Mouse (Mus musculus) forebrain, embryonic 12.5 days (tissue): ENCODE data around the gene Ak6. TPM values are rescaled to one million over a fixed set of nuclear protein-coding genes. Genes with fewer than 3 reads are reported as not detected.
A peak's percentile ranks its signal among the peaks of the same experiment; 100 is the strongest.

Experiments used
- ATAC-seq: fragments of 200-750 bp; cut with Nextera tagmentation; 2 replicates; pipeline ENCODE4 v1.8.0; 2017; ENCODE audit warnings: moderate TSS enrichment; ENCODE audit not compliant: low FRiP score
- H3K27ac ChIP-seq: fragments of 300-500 bp; sonication (generic); 2 replicates; pipeline ENCODE4 v1.5.1; 2016; ENCODE audit warnings: mild to moderate bottlenecking
- H3K27me3 ChIP-seq: fragments of 300-500 bp; sonication (generic); 2 replicates; pipeline ENCODE4 v1.6.1; 2016; ENCODE audit warnings: mild to moderate bottlenecking
- H3K36me3 ChIP-seq: fragments of 300-500 bp; sonication (generic); replicated peaks from 2 replicates; pipeline ENCODE4 v1.6.1; 2016; ENCODE audit warnings: mild to moderate bottlenecking
- H3K4me1 ChIP-seq: fragments of 300-500 bp; sonication (generic); 2 replicates; pipeline ENCODE4 v1.6.1; 2016
- H3K4me2 ChIP-seq: fragments of 300-500 bp; sonication (generic); 2 replicates; pipeline ENCODE4 v1.6.1; 2016; ENCODE audit warnings: mild to moderate bottlenecking, moderate library complexity
- H3K4me3 ChIP-seq: fragments of 300-500 bp; sonication (generic); replicated peaks from 2 replicates; pipeline ENCODE4 v1.5.1; 2016; ENCODE audit warnings: mild to moderate bottlenecking
- H3K9ac ChIP-seq: fragments of 300-500 bp; sonication (generic); 2 replicates; pipeline ENCODE4 v1.6.1; 2016; ENCODE audit warnings: mild to moderate bottlenecking
- H3K9me3 ChIP-seq: fragments of 300-500 bp; sonication (generic); 2 replicates; pipeline ENCODE4 v1.6.1; 2016
- WGBS: fragments of 180-500 bp; shearing (Covaris S2); methylation state at CpG from one replicate; pipeline ENCODE4 v1.1.7; 2016; 5-methylcytosine and 5-hydroxymethylcytosine counted together
- polyA plus RNA-seq: library from polyadenylated mRNA; unstranded; fragments of >200 nt; fragmentation: Nextera tagmentation; extraction: Ambion mirVana; gene quantifications from 2 replicates; pipeline ENCODE4 v1.2.1, GENCODE M21; 2016

Ak6 gene
- polyA plus RNA-seq: 313 and 315 TPM in 2 replicates

DNA sequence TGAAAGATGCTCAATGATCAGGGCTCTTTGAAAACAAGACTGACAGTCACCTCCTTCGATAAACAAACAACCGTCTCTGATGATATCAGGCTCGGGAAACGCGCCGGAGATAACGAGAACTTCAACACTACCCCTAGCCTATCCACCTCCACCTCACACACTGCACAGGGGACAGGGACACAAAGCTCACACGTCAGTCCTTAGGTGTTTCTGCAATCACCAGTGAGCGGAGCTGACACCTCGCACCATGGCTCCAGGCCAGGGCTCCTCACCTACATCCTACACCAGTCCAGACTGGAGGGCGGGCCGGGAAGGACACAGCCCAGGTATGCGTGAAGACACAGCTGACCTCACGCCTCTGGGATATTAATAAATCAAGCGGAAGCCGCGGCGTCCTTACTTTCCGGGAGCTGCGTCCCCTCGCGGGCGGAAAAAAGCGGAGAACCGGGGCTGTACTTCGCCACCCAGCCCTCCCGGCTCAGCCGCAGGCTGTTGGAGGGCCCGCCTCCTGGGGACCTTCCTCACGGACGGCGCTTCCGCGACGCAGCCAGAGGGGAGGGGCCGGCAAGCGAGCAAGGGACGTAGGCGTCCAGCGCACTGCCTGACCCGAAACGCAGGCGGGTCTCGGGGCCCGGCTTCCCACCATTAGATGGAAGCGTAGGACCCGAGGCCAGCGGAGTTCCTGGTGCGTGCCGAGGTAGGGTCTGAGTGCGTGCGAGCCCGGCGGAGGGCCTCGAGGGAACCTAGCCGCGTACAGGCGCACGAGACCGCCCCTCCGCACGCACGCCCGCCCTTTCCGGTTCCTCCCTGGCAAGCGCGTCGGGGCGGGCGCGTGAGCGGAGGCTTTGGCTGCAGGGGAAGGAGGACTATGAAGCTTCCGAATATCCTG is at the start of gene Ak6, which contains the start of gene Rad17:
Ak6 (plus strand) TSS at position 430 of the 889 bp plus-strand sequence.
Rad17 (minus strand) TSS at position 502 of the 889 bp plus-strand sequence.
- Histone ChIP-seq H3K36me3 (peaks cover 18% of the 10 kb centered on the region), H3K9ac (peak within 1 kb of the TSS; percentile 90), H3K27me3 (no peaks in the 10 kb centered on the region), H3K4me1 (peaks cover 10% of the 10 kb centered on the region), H3K4me3 (peak within 1 kb of the TSS; percentile 93), H3K27ac (peak within 1 kb of the TSS; percentile 97), H3K9me3 (no peaks in the 10 kb centered on the region), H3K4me2 (peak within 1 kb of the TSS; percentile 76)
- peak; percentile 98 for ATAC-seq
- under 1% methylated on average over 64 of the region's 73 CpGs for WGBS

DNA sequence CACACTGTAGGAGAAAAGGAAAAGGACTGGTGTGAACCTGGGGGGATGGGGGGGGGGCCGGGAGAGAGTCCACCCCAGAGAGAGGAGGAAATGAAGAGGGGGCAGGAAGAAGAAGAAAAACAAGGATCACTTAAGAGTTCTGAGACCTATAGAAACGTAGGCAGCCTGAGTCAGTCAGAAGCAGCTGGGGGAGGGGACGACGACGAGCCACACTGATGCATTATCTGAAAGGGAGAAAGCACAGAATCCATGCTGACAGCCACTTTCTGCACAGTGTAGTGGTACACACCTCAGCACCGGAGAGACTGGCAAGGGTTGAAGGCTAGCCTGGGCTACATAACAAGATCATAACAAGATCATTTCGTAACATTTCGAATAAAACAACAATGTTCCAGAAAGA is 49.7 kb upstream of the Ak6 start:
- Histone ChIP-seq H3K27me3 (no peaks in the 10 kb centered on the region), H3K9me3 (no peaks in the 10 kb centered on the region), H3K4me3 (no peak overlapping the region), H3K9ac (no peak overlapping the region), H3K4me1 (no peaks in the 10 kb centered on the region), H3K36me3 (no peaks in the 10 kb centered on the region), H3K4me2 (no peak overlapping the region), H3K27ac (no peak overlapping the region)
- WGBS: 74% methylated on average over 8 of the region's 8 CpGs
- no peak for ATAC-seq

DNA sequence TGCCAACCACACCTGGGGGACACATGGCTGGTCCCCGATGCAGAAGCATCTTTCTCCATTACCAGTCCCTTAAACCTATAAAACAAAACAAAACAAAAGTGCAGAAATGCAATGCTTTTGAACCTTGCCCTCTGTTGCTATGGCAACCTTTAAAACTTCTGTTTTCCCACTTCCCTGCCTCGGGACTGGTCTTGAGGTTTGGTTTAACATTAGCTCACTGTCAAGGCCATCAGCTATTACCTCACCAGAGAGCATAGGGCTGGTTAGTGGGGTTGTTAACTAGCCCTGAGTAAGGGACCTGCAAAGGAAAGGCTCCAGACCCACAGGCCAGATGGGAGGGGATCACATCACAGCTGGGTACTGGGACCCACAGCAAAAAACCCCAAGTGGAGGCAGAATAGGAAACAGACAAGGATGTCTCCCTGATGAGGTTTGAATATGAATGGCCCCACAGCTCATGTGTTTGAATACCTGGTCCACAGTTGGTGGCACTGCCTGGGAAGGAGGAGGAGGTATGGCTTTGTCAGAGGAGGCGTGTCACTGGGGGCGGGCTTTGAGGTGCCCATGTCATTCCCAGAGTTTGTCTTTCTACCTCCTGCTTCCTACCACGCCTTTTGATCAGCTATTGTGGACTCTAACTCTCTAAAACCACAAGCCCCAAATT is 48.4 kb upstream of the Ak6 start:
- 61% methylated on average over 5 of the region's 5 CpGs for WGBS
- H3K27ac ChIP-seq: no peak overlapping the region
- no peaks in the 10 kb centered on the region for H3K36me3 ChIP-seq
- H3K27me3 ChIP-seq: no peaks in the 10 kb centered on the region
- no peak for ATAC-seq
- no peaks in the 10 kb centered on the region for H3K4me1 ChIP-seq
- H3K4me2 ChIP-seq: no peak overlapping the region
- no peak overlapping the region for H3K4me3 ChIP-seq
- H3K9me3 ChIP-seq: no peaks in the 10 kb centered on the region
- H3K9ac ChIP-seq: no peak overlapping the region

DNA sequence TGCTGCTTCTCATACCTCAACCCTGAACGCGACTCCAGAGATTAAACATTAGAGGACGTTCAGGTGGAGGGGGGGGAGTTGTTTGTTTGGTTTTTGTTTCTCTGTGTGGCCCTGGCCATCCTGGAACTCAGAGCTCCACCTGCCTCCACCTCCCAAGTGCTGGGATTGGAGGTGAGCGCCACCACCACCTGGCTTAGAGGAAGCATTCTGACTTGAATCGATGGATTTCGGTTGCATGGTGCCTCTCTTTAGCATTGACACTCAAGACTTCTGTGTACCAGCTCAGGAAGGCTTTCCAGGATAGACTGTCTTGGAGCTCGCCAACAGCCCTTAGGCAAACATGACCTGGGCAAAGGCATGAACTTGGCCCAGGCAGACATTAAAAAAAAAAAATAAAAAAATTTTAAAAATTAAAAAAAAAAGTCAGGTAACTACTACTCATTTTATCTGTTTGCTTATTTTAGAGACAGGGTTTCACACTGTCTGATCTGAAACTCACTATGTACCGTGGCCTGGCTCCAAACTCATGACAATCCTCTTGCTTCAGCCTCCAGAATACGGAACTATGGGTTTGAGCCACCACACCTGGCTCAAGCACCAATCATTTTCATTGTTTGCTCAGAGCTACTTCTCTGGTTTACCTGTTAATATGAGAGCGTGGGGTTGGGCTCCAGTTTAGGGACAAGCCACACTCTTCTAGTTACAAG is 47.6 kb upstream of the Ak6 start:
- H3K4me2 ChIP-seq: no peak overlapping the region
- H3K27ac ChIP-seq: no peak overlapping the region
- H3K9me3 ChIP-seq: no peaks in the 10 kb centered on the region
- WGBS: 88% methylated on average over 10 of the region's 10 CpGs
- ATAC-seq: no peak
- H3K27me3 ChIP-seq: no peaks in the 10 kb centered on the region
- no peaks in the 10 kb centered on the region for H3K4me1 ChIP-seq
- H3K4me3 ChIP-seq: no peak overlapping the region
- no peaks in the 10 kb centered on the region for H3K36me3 ChIP-seq
- no peak overlapping the region for H3K9ac ChIP-seq

DNA sequence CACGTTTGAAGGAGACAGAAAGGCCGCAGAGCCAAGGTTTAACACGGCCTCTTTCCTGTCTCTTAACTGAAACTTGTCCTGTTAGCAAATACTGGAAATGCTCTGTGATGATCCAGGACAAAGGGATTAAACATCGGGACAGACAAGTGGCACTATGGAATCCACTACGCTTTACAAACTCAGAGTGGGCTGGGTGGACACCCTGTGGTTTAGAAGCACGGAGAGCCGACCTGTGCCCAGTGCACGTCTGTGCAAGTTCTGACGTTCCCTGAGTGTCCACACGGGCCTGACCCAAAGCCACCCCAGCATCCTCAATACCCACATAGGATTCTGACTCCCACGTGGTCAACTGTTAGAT is 47.1 kb upstream of the Ak6 start:
- Histone ChIP-seq H3K9me3 (no peaks in the 10 kb centered on the region), H3K4me3 (no peak overlapping the region), H3K9ac (no peak overlapping the region), H3K4me2 (no peak overlapping the region), H3K27ac (no peak overlapping the region), H3K36me3 (no peaks in the 10 kb centered on the region), H3K27me3 (no peaks in the 10 kb centered on the region), H3K4me1 (no peaks in the 10 kb centered on the region)
- 89% methylated on average over 11 of the region's 11 CpGs for WGBS
- no peak for ATAC-seq

DNA sequence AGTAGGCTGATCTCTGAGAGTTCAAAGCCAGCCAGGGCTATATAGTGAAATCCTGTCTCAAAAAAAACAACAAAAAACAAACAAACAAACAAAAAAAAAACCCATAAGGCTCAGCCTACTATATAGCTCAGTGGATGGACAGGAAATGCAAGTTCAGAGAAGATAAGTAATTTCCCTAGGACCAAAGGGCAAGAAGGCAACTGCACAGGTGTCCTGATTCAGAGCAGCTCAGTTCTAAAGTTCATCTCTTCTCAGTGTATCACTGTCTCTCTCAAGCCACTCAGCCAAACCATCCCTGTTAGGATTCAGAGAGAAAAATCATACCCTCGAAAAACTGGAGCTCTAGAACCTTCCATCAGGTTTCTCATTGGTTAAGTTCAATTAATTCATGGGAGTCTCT is 44.9 kb upstream of the Ak6 start:
- Histone ChIP-seq H3K9me3 (no peaks in the 10 kb centered on the region), H3K27me3 (no peaks in the 10 kb centered on the region), H3K4me2 (no peak overlapping the region), H3K9ac (no peak overlapping the region), H3K27ac (no peak overlapping the region), H3K4me3 (no peak overlapping the region), H3K36me3 (no peaks in the 10 kb centered on the region), H3K4me1 (no peaks in the 10 kb centered on the region)
- WGBS: 70% methylated on average over 1 of the region's 1 CpGs
- ATAC-seq: no peak

DNA sequence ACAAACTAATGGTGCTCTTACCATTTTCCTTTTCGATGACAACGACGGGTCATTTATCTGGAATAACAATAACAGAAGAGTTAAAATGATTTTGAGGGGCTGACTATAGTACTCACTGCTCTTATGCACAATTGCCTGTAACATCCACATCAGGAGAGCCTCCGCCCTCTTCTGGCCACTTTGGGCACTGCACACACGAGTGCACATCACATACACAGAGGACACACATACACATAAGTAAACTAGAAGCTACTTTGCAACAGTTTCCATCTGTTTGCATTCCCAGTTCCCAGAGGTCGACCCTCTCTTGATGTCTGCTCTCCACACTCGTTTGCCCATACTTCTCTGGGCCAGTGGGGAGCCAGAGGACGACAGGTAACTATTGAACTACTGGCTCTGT is 43.0 kb upstream of the Ak6 start:
- Histone ChIP-seq H3K4me1 (no peaks in the 10 kb centered on the region), H3K36me3 (no peaks in the 10 kb centered on the region), H3K9me3 (no peaks in the 10 kb centered on the region), H3K4me2 (no peak overlapping the region), H3K4me3 (no peak overlapping the region), H3K9ac (no peak overlapping the region), H3K27me3 (no peaks in the 10 kb centered on the region), H3K27ac (no peak overlapping the region)
- ATAC-seq: no peak
- WGBS: 87% methylated on average over 8 of the region's 8 CpGs

DNA sequence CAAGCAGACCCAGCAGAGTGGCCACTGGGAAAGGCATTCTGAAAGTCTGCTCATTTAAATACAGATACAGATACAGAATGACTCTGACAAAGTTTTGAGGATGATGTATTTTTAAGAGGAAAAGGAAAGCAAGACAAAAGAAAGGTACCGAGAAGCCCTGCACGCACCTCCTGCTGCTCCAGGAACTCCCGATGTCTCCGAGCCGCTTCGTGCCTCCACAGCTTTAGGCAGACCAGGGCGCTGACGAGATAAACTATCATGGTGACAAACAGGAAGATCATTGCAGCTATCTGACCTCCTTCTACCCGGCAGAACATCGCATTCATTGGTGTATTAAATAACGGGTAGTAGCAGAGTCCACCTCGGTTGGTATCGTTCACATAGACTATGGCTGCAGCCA is 39.5 kb upstream of the Ak6 start:
- 95% methylated on average over 13 of the region's 13 CpGs for WGBS
- ATAC-seq: no peak
- no peak overlapping the region for H3K9ac ChIP-seq
- no peaks in the 10 kb centered on the region for H3K9me3 ChIP-seq
- H3K27ac ChIP-seq: no peak overlapping the region
- no peaks in the 10 kb centered on the region for H3K36me3 ChIP-seq
- no peak overlapping the region for H3K4me3 ChIP-seq
- peaks cover 5% of the 10 kb centered on the region for H3K27me3 ChIP-seq
- H3K4me2 ChIP-seq: no peak overlapping the region
- 0 out of 2 replicates have a peak, but pooled peaks cover 3% of the 10 kb centered on the region for H3K4me1 ChIP-seq

DNA sequence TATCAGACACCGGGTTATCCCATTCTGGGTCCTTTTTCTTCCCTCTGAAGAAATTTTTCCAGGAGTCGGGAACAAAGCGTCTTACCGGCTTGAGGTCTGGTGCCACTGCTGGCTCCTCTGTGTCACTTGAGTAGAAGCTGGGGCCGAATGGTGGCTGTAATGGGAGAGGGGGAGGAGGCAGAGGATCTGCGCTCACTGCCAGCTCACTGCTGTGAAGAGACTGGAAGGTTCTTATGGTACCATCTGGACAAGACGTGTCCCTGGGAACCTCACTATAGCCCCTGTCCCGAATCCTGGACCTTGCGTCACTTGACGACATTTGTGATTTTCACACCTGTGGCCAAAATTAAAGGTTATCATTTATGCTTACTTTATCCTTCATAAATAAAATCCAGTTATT is 38.5 kb upstream of the Ak6 start:
- Histone ChIP-seq H3K4me2 (no peak overlapping the region), H3K9ac (no peak overlapping the region), H3K36me3 (0 out of 2 replicates have a peak, but pooled peaks cover under 1% of the 10 kb centered on the region), H3K27me3 (peaks cover 12% of the 10 kb centered on the region), H3K4me3 (no peak overlapping the region), H3K4me1 (peaks cover 9% of the 10 kb centered on the region), H3K9me3 (no peaks in the 10 kb centered on the region), H3K27ac (no peak overlapping the region)
- no peak for ATAC-seq
- 95% methylated on average over 10 of the region's 10 CpGs for WGBS

DNA sequence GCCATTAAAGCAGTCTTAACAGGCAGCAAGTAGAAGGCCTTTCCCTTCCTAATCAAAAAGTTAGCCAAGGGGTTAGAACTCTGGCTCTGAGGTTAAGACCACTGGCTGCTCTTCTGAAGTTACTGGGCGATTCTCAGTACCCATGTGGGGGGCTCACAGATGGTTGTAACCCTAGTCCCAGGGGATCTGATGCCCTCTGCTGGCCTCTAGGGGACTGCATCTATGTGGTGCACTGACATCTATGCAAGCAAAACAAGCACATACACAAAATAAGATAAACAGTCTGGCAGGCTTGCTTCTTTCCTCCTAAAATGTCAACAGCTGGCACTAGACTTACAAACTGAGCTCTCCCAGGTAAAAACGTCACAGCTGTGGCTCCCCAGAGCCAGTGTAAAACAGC is 37.9 kb upstream of the Ak6 start:
- no peak overlapping the region for H3K9ac ChIP-seq
- no peak overlapping the region for H3K4me2 ChIP-seq
- no peak overlapping the region for H3K4me3 ChIP-seq
- 56% methylated on average over 2 of the region's 2 CpGs for WGBS
- peaks cover 9% of the 10 kb centered on the region for H3K4me1 ChIP-seq
- no peaks in the 10 kb centered on the region for H3K9me3 ChIP-seq
- no peak overlapping the region for H3K27ac ChIP-seq
- peaks cover 7% of the 10 kb centered on the region; the same call in 1 of the 2 replicates for H3K36me3 ChIP-seq
- no peak for ATAC-seq
- H3K27me3 ChIP-seq: peaks cover 17% of the 10 kb centered on the region

DNA sequence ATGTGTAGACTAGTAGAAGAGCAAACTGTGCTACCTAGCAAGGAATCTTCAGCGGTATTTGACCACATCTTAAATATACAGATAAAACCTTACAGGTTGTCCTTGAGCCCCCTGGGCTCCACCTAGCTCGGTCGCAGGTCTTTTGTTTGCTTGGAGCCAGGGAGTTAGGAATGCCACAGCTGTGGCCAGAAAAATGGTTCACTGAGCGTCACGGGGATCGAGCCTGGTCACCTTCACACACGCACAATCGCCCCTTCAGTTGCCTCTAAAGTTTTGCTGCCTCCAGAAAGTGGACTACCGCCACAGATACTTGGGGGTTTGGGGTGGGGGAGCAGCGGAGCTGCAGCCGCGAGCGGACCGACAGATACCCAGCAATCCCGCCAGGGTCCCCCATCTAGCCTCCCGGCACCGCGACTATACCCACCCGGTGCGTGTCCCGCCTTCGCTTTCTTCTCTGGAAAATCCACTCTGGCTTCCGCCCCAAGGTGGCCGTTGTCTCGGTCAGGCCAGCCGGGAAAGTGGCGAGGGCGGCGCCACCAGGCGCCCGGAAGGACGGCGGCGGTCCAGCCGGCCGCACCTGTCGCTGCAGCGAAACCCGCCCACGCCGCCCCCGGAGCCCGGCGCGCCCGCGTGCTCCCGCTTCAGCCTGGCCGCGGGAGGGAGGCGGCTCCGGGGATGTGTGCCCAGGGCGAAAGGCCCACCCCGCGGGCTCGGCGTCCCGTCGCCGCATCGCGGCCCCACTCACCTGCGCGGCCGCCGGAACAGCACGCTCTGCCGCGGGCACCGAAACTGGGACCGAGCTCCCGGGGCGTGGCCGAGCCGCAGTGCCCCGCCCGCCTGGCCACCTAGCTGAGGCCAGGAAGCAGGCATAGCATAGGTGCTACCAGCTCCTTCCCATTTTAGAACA is 34.3 kb upstream of the Ak6 start, which contains the start of gene Marveld2:
Marveld2 (minus strand) TSS at position 791 of the 907 bp plus-strand sequence.
- WGBS: 2% methylated on average over 72 of the region's 77 CpGs
- Histone ChIP-seq H3K27me3 (peaks cover 17% of the 10 kb centered on the region), H3K27ac (no peak within 1 kb of the TSS), H3K4me2 (peak within 1 kb of the TSS; percentile 97), H3K9me3 (no peaks in the 10 kb centered on the region), H3K4me1 (peaks cover 9% of the 10 kb centered on the region), H3K9ac (peak within 1 kb of the TSS; percentile 61), H3K4me3 (peak within 1 kb of the TSS; percentile 58), H3K36me3 (peaks cover 20% of the 10 kb centered on the region)
- peak; percentile 55 for ATAC-seq
